Mouse (Mus musculus): ENCODE results near the gene Dact2. TPM values are rescaled to one million over a fixed set of nuclear protein-coding genes. Genes with fewer than 3 reads are reported as not detected.

Gene Dact2
- polyA plus RNA-seq, 1 experiment from 2014 or later = 12.9 TPM

- no peaks in the 10 kb centered on the region for H3K9me3 ChIP-seq (replicated peaks)
- no peak overlapping the region for H3K27ac ChIP-seq
- no peak overlapping the region for H3K4me3 ChIP-seq (replicated peaks)
- no peak overlapping the region for H3K4me2 ChIP-seq
- WGBS = 29% methylated on average over 3 of the region's 3 CpGs
- peaks cover 45% of the 10 kb centered on the region for H3K4me1 ChIP-seq
- H3K27me3 ChIP-seq = peaks cover 55% of the 10 kb centered on the region
- H3K36me3 ChIP-seq = no peaks in the 10 kb centered on the region
- H3K9ac ChIP-seq = no peak overlapping the region
- 0 out of 2 replicates have a peak, but pooled peaks have one; percentile 3 for ATAC-seq (replicated peaks; ENCODE audit: low FRiP score)
These were observed 2.0 kb upstream of the Dact2 start for GRCm38 (mm10) chr17:14206062-14206461.

GRCm38 (mm10) chr17:14205236-14205635 lies 1.1 kb upstream of the Dact2 start:
- no peak overlapping the region for H3K4me3 ChIP-seq (replicated peaks)
- H3K9me3 ChIP-seq (replicated peaks) = no peaks in the 10 kb centered on the region
- H3K4me1 ChIP-seq = peaks cover 54% of the 10 kb centered on the region
- H3K9ac ChIP-seq = no peak overlapping the region
- no peak for ATAC-seq (replicated peaks; ENCODE audit: low FRiP score)
- peaks cover 59% of the 10 kb centered on the region for H3K27me3 ChIP-seq
- H3K4me2 ChIP-seq = no peak overlapping the region
- WGBS = 78% methylated on average over 3 of the region's 3 CpGs
- no peak overlapping the region for H3K27ac ChIP-seq
- no peaks in the 10 kb centered on the region for H3K36me3 ChIP-seq

- H3K36me3 ChIP-seq = peaks cover 2% of the 10 kb centered on the region
- peak overlapping the region; percentile 72 for H3K4me3 ChIP-seq (replicated peaks)
- H3K27me3 ChIP-seq = peaks cover 61% of the 10 kb centered on the region
- peak overlapping the region; percentile 80 for H3K4me2 ChIP-seq
- H3K27ac ChIP-seq = peak overlapping the region; percentile 92
- H3K4me1 ChIP-seq = peaks cover 63% of the 10 kb centered on the region
- H3K9ac ChIP-seq = peak overlapping the region; percentile 75
- peak; percentile 67 for ATAC-seq (replicated peaks; ENCODE audit: low FRiP score)
- no peaks in the 10 kb centered on the region for H3K9me3 ChIP-seq (replicated peaks)
- under 1% methylated on average over 95 of the region's 97 CpGs for WGBS
These were observed 773 bp downstream of the Dact2 start for GRCm38 (mm10) chr17:14203121-14203941.

GRCm38 (mm10) chr17:14202291-14203030 lies 1.6 kb downstream of the Dact2 start:
- peaks cover 58% of the 10 kb centered on the region for H3K4me1 ChIP-seq
- no peaks in the 10 kb centered on the region for H3K9me3 ChIP-seq (replicated peaks)
- H3K4me3 ChIP-seq (replicated peaks) = peak overlapping the region; percentile 72
- peak overlapping the region; percentile 75 for H3K9ac ChIP-seq
- peaks cover 53% of the 10 kb centered on the region for H3K27me3 ChIP-seq
- H3K4me2 ChIP-seq = peak overlapping the region; percentile 80
- H3K36me3 ChIP-seq = peaks cover 10% of the 10 kb centered on the region
- H3K27ac ChIP-seq = peak overlapping the region; percentile 92
- WGBS = 1% methylated on average over 18 of the region's 18 CpGs
- ATAC-seq (replicated peaks; ENCODE audit: low FRiP score) = peak; percentile 63

- Histone ChIP-seq H3K36me3 (peaks cover 22% of the 10 kb centered on the region), H3K27ac (peak overlapping the region; percentile 92), H3K4me1 (peaks cover 54% of the 10 kb centered on the region), H3K27me3 (peaks cover 51% of the 10 kb centered on the region), H3K4me3 (replicated peaks) (peak overlapping the region; percentile 72), H3K9me3 (replicated peaks) (no peaks in the 10 kb centered on the region), H3K4me2 (peak overlapping the region; percentile 80), H3K9ac (peak overlapping the region; percentile 23)
- WGBS = 5% methylated on average over 12 of the region's 12 CpGs
- 0 out of 2 replicates have a peak, but pooled peaks have one; percentile 9 for ATAC-seq (replicated peaks; ENCODE audit: low FRiP score)
These were observed 2.8 kb downstream of the Dact2 start for GRCm38 (mm10) chr17:14201281-14201787.

- WGBS = 79% methylated on average over 7 of the region's 7 CpGs
- Histone ChIP-seq H3K9ac (peak overlapping the region; percentile 17; the same call in 1 of the 2 replicates), H3K27ac (peak overlapping the region; percentile 92), H3K4me2 (peak overlapping the region; percentile 80), H3K4me3 (replicated peaks) (peak overlapping the region; percentile 72), H3K36me3 (peaks cover 33% of the 10 kb centered on the region), H3K4me1 (peaks cover 54% of the 10 kb centered on the region), H3K27me3 (peaks cover 40% of the 10 kb centered on the region), H3K9me3 (replicated peaks) (no peaks in the 10 kb centered on the region)
- no peak for ATAC-seq (replicated peaks; ENCODE audit: low FRiP score)
These were observed 3.9 kb downstream of the Dact2 start for GRCm38 (mm10) chr17:14200206-14200605.

GRCm38 (mm10) chr17:14199621-14200020 lies 4.5 kb downstream of the Dact2 start:
- peaks cover 51% of the 10 kb centered on the region for H3K4me1 ChIP-seq
- no peak for ATAC-seq (replicated peaks; ENCODE audit: low FRiP score)
- 33% methylated on average over 4 of the region's 4 CpGs for WGBS
- no peak overlapping the region for H3K9ac ChIP-seq
- no peak overlapping the region for H3K4me3 ChIP-seq (replicated peaks)
- H3K27me3 ChIP-seq = peaks cover 35% of the 10 kb centered on the region
- H3K27ac ChIP-seq = 0 out of 2 replicates have a peak overlapping the region, but pooled peaks have one; percentile 92
- peaks cover 35% of the 10 kb centered on the region for H3K36me3 ChIP-seq
- H3K4me2 ChIP-seq = peak overlapping the region; percentile 80
- H3K9me3 ChIP-seq (replicated peaks) = no peaks in the 10 kb centered on the region

- WGBS = 53% methylated on average over 9 of the region's 9 CpGs
- no peak for ATAC-seq (replicated peaks; ENCODE audit: low FRiP score)
- H3K9me3 ChIP-seq (replicated peaks) = no peaks in the 10 kb centered on the region
These were observed 11.2 kb downstream of the Dact2 start for GRCm38 (mm10) chr17:14192924-14193323.

GRCm38 (mm10) chr17:14192432-14192831 lies 11.7 kb downstream of the Dact2 start:
- Histone ChIP-seq H3K4me3 (replicated peaks) (no peak overlapping the region), H3K27ac (no peak overlapping the region), H3K36me3 (peaks cover 34% of the 10 kb centered on the region), H3K4me2 (no peak overlapping the region), H3K27me3 (peaks cover 12% of the 10 kb centered on the region), H3K9me3 (replicated peaks) (no peaks in the 10 kb centered on the region), H3K9ac (no peak overlapping the region), H3K4me1 (peaks cover 5% of the 10 kb centered on the region)
- 66% methylated on average over 4 of the region's 4 CpGs for WGBS
- ATAC-seq (replicated peaks; ENCODE audit: low FRiP score) = no peak

More at GRCm38 (mm10) chr17:14192924-14193323, 11.2 kb downstream of the Dact2 start:
- Histone ChIP-seq H3K36me3 (peaks cover 39% of the 10 kb centered on the region), H3K4me3 (replicated peaks) (no peak overlapping the region), H3K4me2 (no peak overlapping the region), H3K27me3 (peaks cover 10% of the 10 kb centered on the region), H3K4me1 (peaks cover 5% of the 10 kb centered on the region), H3K27ac (peak overlapping the region; percentile 45; the same call in 1 of the 2 replicates), H3K9ac (no peak overlapping the region)

- Histone ChIP-seq H3K36me3 (no peaks in the 10 kb centered on the region), H3K27me3 (peaks cover 7% of the 10 kb centered on the region; the same call in 1 of the 2 replicates), H3K9ac (no peak overlapping the region), H3K27ac (no peak overlapping the region), H3K4me3 (replicated peaks) (no peak overlapping the region), H3K4me2 (no peak overlapping the region), H3K4me1 (peaks cover 14% of the 10 kb centered on the region), H3K9me3 (replicated peaks) (no peaks in the 10 kb centered on the region)
- ATAC-seq (replicated peaks; ENCODE audit: low FRiP score) = no peak
These were observed 15.6 kb downstream of the Dact2 start for GRCm38 (mm10) chr17:14188455-14188854.

- Histone ChIP-seq H3K4me1 (peaks cover 18% of the 10 kb centered on the region), H3K4me2 (no peak overlapping the region), H3K27ac (no peak overlapping the region), H3K9ac (no peak overlapping the region), H3K4me3 (replicated peaks) (no peak overlapping the region), H3K27me3 (peaks cover 7% of the 10 kb centered on the region; the same call in 1 of the 2 replicates), H3K36me3 (no peaks in the 10 kb centered on the region), H3K9me3 (replicated peaks) (no peaks in the 10 kb centered on the region)
- ATAC-seq (replicated peaks; ENCODE audit: low FRiP score) = peak; percentile 80
These were observed 17.0 kb downstream of the Dact2 start for GRCm38 (mm10) chr17:14187096-14187495.

GRCm38 (mm10) chr17:14186176-14186575 lies 17.9 kb downstream of the Dact2 start:
- ATAC-seq (replicated peaks; ENCODE audit: low FRiP score) = no peak
- no peaks in the 10 kb centered on the region for H3K36me3 ChIP-seq
- no peak overlapping the region for H3K27ac ChIP-seq
- H3K4me2 ChIP-seq = no peak overlapping the region
- H3K4me3 ChIP-seq (replicated peaks) = no peak overlapping the region
- no peak overlapping the region for H3K9ac ChIP-seq
- H3K27me3 ChIP-seq = peaks cover 7% of the 10 kb centered on the region; the same call in 1 of the 2 replicates
- H3K4me1 ChIP-seq = peaks cover 18% of the 10 kb centered on the region
- 85% methylated on average over 3 of the region's 3 CpGs for WGBS
- H3K9me3 ChIP-seq (replicated peaks) = no peaks in the 10 kb centered on the region

All from kidney, embryonic 15.5 days (tissue).